In the genomic region with DNA sequence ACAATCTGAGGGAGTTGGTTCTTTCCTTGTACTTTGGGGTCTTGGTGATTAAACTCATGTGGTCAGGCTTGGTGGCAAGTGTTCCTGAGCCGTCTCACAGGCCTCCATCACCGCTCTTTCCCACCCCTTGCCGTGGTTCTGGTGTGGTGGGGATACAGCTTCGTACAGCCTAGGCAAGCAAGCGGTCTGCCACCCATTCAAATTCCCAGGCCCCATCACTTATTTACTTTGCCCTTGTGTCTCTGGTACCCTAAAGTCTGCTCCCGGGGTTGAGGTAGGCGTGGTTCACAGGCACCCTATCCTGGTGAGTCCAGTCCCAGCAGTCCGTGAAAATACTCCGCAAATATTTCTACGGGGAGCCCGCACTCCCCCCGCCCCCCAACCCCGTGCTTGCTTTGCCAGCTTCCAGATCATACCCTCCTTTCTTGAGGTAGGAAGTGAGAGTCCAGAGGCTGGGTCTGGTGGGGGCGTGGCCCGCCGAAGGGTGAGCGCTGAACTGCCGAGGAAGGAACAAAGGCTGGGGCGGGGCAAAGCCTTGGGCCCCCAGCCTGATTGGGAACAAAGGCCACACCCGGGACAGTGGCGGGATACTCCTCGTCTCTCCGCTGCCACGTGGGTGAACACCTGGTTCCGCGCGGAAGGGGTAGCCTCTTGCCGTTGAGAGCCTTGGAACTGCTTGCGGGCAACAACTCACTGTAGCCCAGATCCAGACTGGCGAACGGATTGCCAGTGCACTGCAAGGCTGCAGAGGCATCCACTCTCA, we compare ENCODE assay signal across 8 mouse cellular contexts. TPM values are rescaled to one million over a fixed set of nuclear protein-coding genes. Genes with fewer than 3 reads are reported as not detected.
A peak's percentile ranks its signal among the peaks of the same experiment; 100 is the strongest.
DNase-seq lines count a peak whose midpoint lies in the region; ATAC-seq and TF ChIP-seq lines count a peak whose summit lies in the region.

No protein-coding gene starts in this region.

- peaks cover 2 to 23% of the 10 kb centered on the region in 2 experiments; a peak in 3 of 4 replicates for H3K4me1 ChIP-seq in MEL (ENCODE audit: control insufficient read depth in 1 of 2, insufficient read depth in 2 of 2, low read length in 2 of 2)
- H3K4me1 ChIP-seq in brown adipose tissue, adult 24 weeks (ENCODE audit: control insufficient read depth, insufficient read depth, insufficient read length, low read length): 0 out of 2 replicates have a peak, but pooled peaks cover 5% of the 10 kb centered on the region
- peaks cover 33% of the 10 kb centered on the region for H3K4me1 ChIP-seq in forebrain, embryonic 12.5 days
- peaks cover 25% of the 10 kb centered on the region for H3K4me1 ChIP-seq in limb, embryonic 12.5 days (replicated peaks)
- H3K4me1 ChIP-seq in midbrain, embryonic 11.5 days (ENCODE audit: control insufficient read depth, insufficient read depth, low read length): peaks cover 18% of the 10 kb centered on the region

- H3K27me3 ChIP-seq in MEL (ENCODE audit: control insufficient read depth in 1 of 2, insufficient read depth in 2 of 2, low read length in 2 of 2): peaks cover 2 to 10% of the 10 kb centered on the region in 2 experiments; a peak in 3 of 4 replicates
- no peaks in the 10 kb centered on the region for H3K27me3 ChIP-seq in forebrain, embryonic 12.5 days
- no peaks in the 10 kb centered on the region for H3K27me3 ChIP-seq in limb, embryonic 12.5 days
- H3K27me3 ChIP-seq in midbrain, embryonic 11.5 days (ENCODE audit: control insufficient read depth, insufficient read depth, low read length): no peaks in the 10 kb centered on the region

- H3K27ac ChIP-seq in MEL (ENCODE audit: control insufficient read depth, low read depth, low read length): peak overlapping the region; percentile 85
- H3K27ac ChIP-seq in brown adipose tissue, adult 24 weeks (replicated peaks; ENCODE audit: low read depth, low read length): no peak overlapping the region
- H3K27ac ChIP-seq in forebrain, embryonic 12.5 days: peak overlapping the region; percentile 100
- peak overlapping the region; percentile 100 for H3K27ac ChIP-seq in limb, embryonic 12.5 days
- peak overlapping the region; percentile 97 for H3K27ac ChIP-seq in midbrain, embryonic 11.5 days (ENCODE audit: low read depth, low read length)

- TF ChIP-seq CTCF in MEL (IDR thresholded peaks at IDR 0.05 in 2 of 3, conservative IDR thresholded peaks at IDR 0.05 in 1 of 3; ENCODE audit: control insufficient read depth in 1 of 3, insufficient read depth in 1 of 3, low read depth in 2 of 3, low read length in 3 of 3, poor library complexity in 1 of 3, severe bottlenecking in 1 of 3): no peak

- no peaks in the 10 kb centered on the region for H3K9me3 ChIP-seq in MEL (replicated peaks; ENCODE audit: insufficient read depth, low read length)
- no peaks in the 10 kb centered on the region for H3K9me3 ChIP-seq in forebrain, embryonic 12.5 days
- no peaks in the 10 kb centered on the region for H3K9me3 ChIP-seq in limb, embryonic 12.5 days
- H3K9me3 ChIP-seq in midbrain, embryonic 11.5 days (ENCODE audit: control insufficient read depth, low read length): no peaks in the 10 kb centered on the region

- peak; percentile 70 for ATAC-seq in forebrain, embryonic 12.5 days (ENCODE audit: low FRiP score)
- ATAC-seq in hematopoietic stem cell, adult 5-6 weeks (replicated peaks in 1 of 2; ENCODE audit: insufficient read depth in 1 of 2, low FRiP score in 2 of 2, low TSS enrichment in 1 of 2, low read depth in 1 of 2, poor library complexity in 2 of 2, severe bottlenecking in 2 of 2): peak; percentile 76 to 78
- peak; percentile 70 for ATAC-seq in limb, embryonic 12.5 days (ENCODE audit: insufficient number of reproducible peaks, insufficient read depth, low FRiP score, low TSS enrichment, low read depth)
- peak; percentile 74 for ATAC-seq in midbrain, embryonic 11.5 days (ENCODE audit: low FRiP score)

- peak overlapping the region; percentile 66 for H3K9ac ChIP-seq in MEL (ENCODE audit: control insufficient read depth, low read depth, low read length, poor library complexity, severe bottlenecking)
- peak overlapping the region; percentile 98 for H3K9ac ChIP-seq in forebrain, embryonic 12.5 days
- peak overlapping the region; percentile 99 for H3K9ac ChIP-seq in limb, embryonic 12.5 days (replicated peaks)
- peak overlapping the region; percentile 98 for H3K9ac ChIP-seq in midbrain, embryonic 11.5 days (ENCODE audit: low read length)

- peaks cover 21 to 22% of the 10 kb centered on the region in 2 experiments for H3K36me3 ChIP-seq in MEL (ENCODE audit: control insufficient read depth in 1 of 2, insufficient read depth in 2 of 2, low read length in 2 of 2)
- H3K36me3 ChIP-seq in forebrain, embryonic 12.5 days (replicated peaks): peaks cover 27% of the 10 kb centered on the region
- H3K36me3 ChIP-seq in limb, embryonic 12.5 days: peaks cover 27% of the 10 kb centered on the region
- peaks cover 18% of the 10 kb centered on the region for H3K36me3 ChIP-seq in midbrain, embryonic 11.5 days (ENCODE audit: control insufficient read depth, insufficient read depth, low read length)

- TF ChIP-seq POLR2A in MEL (IDR thresholded peaks at IDR 0.05; ENCODE audit: control insufficient read depth in 1 of 2, insufficient read depth in 1 of 2, low read depth in 1 of 2, low read length in 2 of 2, poor library complexity in 1 of 2): peak in 1 of 2 experiments; percentile 45; a peak in 2 of 4 replicates

- peak overlapping the region; percentile 82 to 86 for H3K4me3 ChIP-seq in MEL (ENCODE audit: control insufficient read depth in 1 of 2, insufficient read depth in 1 of 2, low read depth in 2 of 2, low read length in 2 of 2)
- H3K4me3 ChIP-seq in brown adipose tissue, adult 24 weeks (ENCODE audit: insufficient read depth, low read depth, low read length): peak overlapping the region; percentile 85
- peak overlapping the region; percentile 97 for H3K4me3 ChIP-seq in forebrain, embryonic 12.5 days (replicated peaks)
- peak overlapping the region; percentile 96 for H3K4me3 ChIP-seq in limb, embryonic 12.5 days (replicated peaks)
- peak overlapping the region; percentile 97 for H3K4me3 ChIP-seq in midbrain, embryonic 11.5 days (ENCODE audit: low read depth, low read length)

- peak overlapping the region; percentile 99 for H3K4me2 ChIP-seq in forebrain, embryonic 12.5 days
- peak overlapping the region; percentile 100 for H3K4me2 ChIP-seq in limb, embryonic 12.5 days
- peak overlapping the region; percentile 93 for H3K4me2 ChIP-seq in midbrain, embryonic 11.5 days

- peak; percentile 93 for DNase-seq in MEL (ENCODE audit: low read depth, low spot score)
- peak; percentile 98 for DNase-seq in midbrain, embryonic 11.5 days (ENCODE audit: low spot score, missing footprints)
- DNase-seq in spleen, postnatal 4 days (ENCODE audit: low spot score in 2 of 2): peak; percentile 71 to 84
- DNase-seq in layer of hippocampus, adult 9-10 months (ENCODE audit: low spot score): no peak

- no peak for TF ChIP-seq RAD21 in MEL (IDR thresholded peaks at IDR 0.05; ENCODE audit: low read depth, low read length)

- peaks cover 32% of the 10 kb centered on the region for H3K79me2 ChIP-seq in MEL (ENCODE audit: control insufficient read depth, insufficient read depth, low read length, poor library complexity)

- 3% methylated on average over 31 of the region's 31 CpGs for WGBS in forebrain, embryonic 12.5 days
- WGBS in limb, embryonic 12.5 days: 4% methylated on average over 31 of the region's 31 CpGs
- WGBS in midbrain, embryonic 11.5 days: 4% methylated on average over 31 of the region's 31 CpGs

- TF ChIP-seq EP300 in MEL (IDR thresholded peaks at IDR 0.05; ENCODE audit: low read depth in 1 of 2, low read length in 2 of 2): peak in 1 of 2 experiments; percentile 19; a peak in 1 of 4 replicates

RNA-seq across cellular contexts. Expression of a gene that starts 11.7 kb away (rescaled TPM):
- 94.9 and 100 TPM in 2 replicates for total RNA-seq in MEL (2012; rRNA removed)
- 100 to 1,000 TPM in 1 of 2 experiments, not detected in 1; 180 TPM for polyA plus RNA-seq in MEL (2012; ENCODE audit: insufficient read depth in 1 of 2, insufficient read length in 2 of 2, low read depth in 1 of 2, low replicate concordance in 2 of 2, missing spikeins in 1 of 2)
- polyA plus RNA-seq in brown adipose tissue, adult 24 weeks (2012; ENCODE audit: insufficient read depth, insufficient read length, missing spikeins): 194 and 239 TPM in 2 replicates
- 127 and 132 TPM in 2 replicates for polyA plus RNA-seq in forebrain, embryonic 12.5 days (2016; fragmentation: Nextera tagmentation; extraction: Ambion mirVana)
- 165 and 183 TPM in 2 replicates for total RNA-seq in hematopoietic stem cell, adult 5-6 weeks (2017)
- 102 and 104 TPM in 2 replicates for polyA plus RNA-seq in limb, embryonic 12.5 days (2016; fragmentation: Nextera tagmentation; extraction: Ambion mirVana)
- polyA plus RNA-seq in midbrain, embryonic 11.5 days (2014; fragmentation: Nextera tagmentation; extraction: Ambion mirVana): 133 and 140 TPM in 2 replicates

RNA-seq across cellular contexts. Expression of a gene that starts 13.1 kb away (rescaled TPM):
- total RNA-seq in MEL (2012; rRNA removed): 15.8 and 16.8 TPM in 2 replicates
- 10 to 100 TPM in 1 of 2 experiments, not detected in 1; 36.3 TPM for polyA plus RNA-seq in MEL (2012; ENCODE audit: insufficient read depth in 1 of 2, insufficient read length in 2 of 2, low read depth in 1 of 2, low replicate concordance in 2 of 2, missing spikeins in 1 of 2)
- polyA plus RNA-seq in brown adipose tissue, adult 24 weeks (2012; ENCODE audit: insufficient read depth, insufficient read length, missing spikeins): 2.1 and 4.0 TPM in 2 replicates
- 34.9 and 35.9 TPM in 2 replicates for polyA plus RNA-seq in forebrain, embryonic 12.5 days (2016; fragmentation: Nextera tagmentation; extraction: Ambion mirVana)
- 5.4 and 6.9 TPM in 2 replicates for total RNA-seq in hematopoietic stem cell, adult 5-6 weeks (2017)
- polyA plus RNA-seq in limb, embryonic 12.5 days (2016; fragmentation: Nextera tagmentation; extraction: Ambion mirVana): 28.7 and 29.9 TPM in 2 replicates
- 25.7 and 32.8 TPM in 2 replicates for polyA plus RNA-seq in midbrain, embryonic 11.5 days (2014; fragmentation: Nextera tagmentation; extraction: Ambion mirVana)

RNA-seq across cellular contexts. Expression of a gene that starts 15.1 kb away (rescaled TPM):
- total RNA-seq in MEL (2012; rRNA removed): 134 and 148 TPM in 2 replicates
- 100 to 1,000 TPM in 1 of 2 experiments, not detected in 1; 336 TPM for polyA plus RNA-seq in MEL (2012; ENCODE audit: insufficient read depth in 1 of 2, insufficient read length in 2 of 2, low read depth in 1 of 2, low replicate concordance in 2 of 2, missing spikeins in 1 of 2)
- polyA plus RNA-seq in brown adipose tissue, adult 24 weeks (2012; ENCODE audit: insufficient read depth, insufficient read length, missing spikeins): 258 and 293 TPM in 2 replicates
- polyA plus RNA-seq in forebrain, embryonic 12.5 days (2016; fragmentation: Nextera tagmentation; extraction: Ambion mirVana): 107 and 154 TPM in 2 replicates
- total RNA-seq in hematopoietic stem cell, adult 5-6 weeks (2017): 124 and 146 TPM in 2 replicates
- 160 and 165 TPM in 2 replicates for polyA plus RNA-seq in limb, embryonic 12.5 days (2016; fragmentation: Nextera tagmentation; extraction: Ambion mirVana)
- 152 and 166 TPM in 2 replicates for polyA plus RNA-seq in midbrain, embryonic 11.5 days (2014; fragmentation: Nextera tagmentation; extraction: Ambion mirVana)

RNA-seq across cellular contexts. Expression of a gene that starts 24.0 kb away (rescaled TPM):
- total RNA-seq in MEL (2012; rRNA removed): 605 and 702 TPM in 2 replicates
- polyA plus RNA-seq in MEL (2012; ENCODE audit: insufficient read depth in 1 of 2, insufficient read length in 2 of 2, low read depth in 1 of 2, low replicate concordance in 2 of 2, missing spikeins in 1 of 2): 1,000 to 10,000 TPM in 1 of 2 experiments, 100 to 1,000 TPM in 1; 104 to 1,160 TPM
- polyA plus RNA-seq in brown adipose tissue, adult 24 weeks (2012; ENCODE audit: insufficient read depth, insufficient read length, missing spikeins): 39.4 and 56.3 TPM in 2 replicates
- 370 and 396 TPM in 2 replicates for polyA plus RNA-seq in forebrain, embryonic 12.5 days (2016; fragmentation: Nextera tagmentation; extraction: Ambion mirVana)
- total RNA-seq in hematopoietic stem cell, adult 5-6 weeks (2017): 478 and 595 TPM in 2 replicates
- polyA plus RNA-seq in limb, embryonic 12.5 days (2016; fragmentation: Nextera tagmentation; extraction: Ambion mirVana): 496 and 531 TPM in 2 replicates
- 399 and 443 TPM in 2 replicates for polyA plus RNA-seq in midbrain, embryonic 11.5 days (2014; fragmentation: Nextera tagmentation; extraction: Ambion mirVana)

RNA-seq across cellular contexts. Expression of a gene that starts 25.0 kb away (rescaled TPM):
- total RNA-seq in MEL (2012; rRNA removed): not detected in 2 replicates
- under 1 TPM in 1 of 2 experiments, not detected in 1; 0.13 TPM for polyA plus RNA-seq in MEL (2012; ENCODE audit: insufficient read depth in 1 of 2, insufficient read length in 2 of 2, low read depth in 1 of 2, low replicate concordance in 2 of 2, missing spikeins in 1 of 2)
- not detected in 2 replicates for polyA plus RNA-seq in brown adipose tissue, adult 24 weeks (2012; ENCODE audit: insufficient read depth, insufficient read length, missing spikeins)
- 0.14 and 0.18 TPM in 2 replicates for polyA plus RNA-seq in forebrain, embryonic 12.5 days (2016; fragmentation: Nextera tagmentation; extraction: Ambion mirVana)
- total RNA-seq in hematopoietic stem cell, adult 5-6 weeks (2017): not detected in 2 replicates
- 0.12 TPM in 1 of 2 replicates, not detected in the other for polyA plus RNA-seq in limb, embryonic 12.5 days (2016; fragmentation: Nextera tagmentation; extraction: Ambion mirVana)
- polyA plus RNA-seq in midbrain, embryonic 11.5 days (2014; fragmentation: Nextera tagmentation; extraction: Ambion mirVana): not detected in 2 replicates
